ENCODE assay signal across 8 mouse cellular contexts in genomic region chr17:4834065-4834464, GRCm38 (mm10).
DNase-seq lines count a peak whose midpoint lies in the region; ATAC-seq and TF ChIP-seq lines count a peak whose summit lies in the region.

No protein-coding gene starts in this region.

- TF ChIP-seq EP300 in CH12.LX (IDR thresholded peaks at IDR 0.05; ENCODE audit: low read length): no peak

- H3K79me2 ChIP-seq in CH12.LX (replicated peaks; ENCODE audit: control insufficient read depth, extremely low read depth, insufficient read depth, poor library complexity, severe bottlenecking): no peaks in the 10 kb centered on the region

- TF ChIP-seq RAD21 in CH12.LX (IDR thresholded peaks at IDR 0.05; ENCODE audit: low read depth, low read length): no peak

- peaks cover 0 to 4% of the 10 kb centered on the region in 2 experiments; a peak in 1 of 4 replicates for H3K4me1 ChIP-seq in CH12.LX (ENCODE audit: control insufficient read depth in 1 of 2, insufficient read depth in 2 of 2)
- H3K4me1 ChIP-seq in intestine, postnatal 0 days (replicated peaks; ENCODE audit: control insufficient read depth, insufficient read depth, low read length): no peaks in the 10 kb centered on the region
- no peaks in the 10 kb centered on the region for H3K4me1 ChIP-seq in cerebellum, adult 2 months (ENCODE audit: control insufficient read depth, insufficient read depth, low read length)

- no peaks in the 10 kb centered on the region for H3K36me3 ChIP-seq in CH12.LX (replicated peaks in 1 of 2; ENCODE audit: control insufficient read depth in 1 of 2, insufficient read depth in 1 of 2, low read length in 1 of 2)
- H3K36me3 ChIP-seq in intestine, postnatal 0 days (ENCODE audit: control insufficient read depth, insufficient read depth): no peaks in the 10 kb centered on the region

- DNase-seq in CH12.LX (ENCODE audit: extremely low read depth) (no peak), liver (no peak)
- DNase-seq in adrenal gland, postnatal 10 days: peak; percentile 71
- DNase-seq in kidney, adult 8-10 months: peak; percentile 17 to 33
- DNase-seq in lung, postnatal 10 days: peak; percentile 81
- DNase-seq in cerebellum, adult 2 months: no peak
- no peak for DNase-seq in left cerebral cortex, adult 11 months (ENCODE audit: low spot score)

- no peaks in the 10 kb centered on the region for H3K27me3 ChIP-seq in CH12.LX (replicated peaks)
- H3K27me3 ChIP-seq in intestine, postnatal 0 days (replicated peaks; ENCODE audit: control insufficient read depth, insufficient read depth, low read length): no peaks in the 10 kb centered on the region
- no peaks in the 10 kb centered on the region for H3K27me3 ChIP-seq in cerebellum, adult 2 months (ENCODE audit: control insufficient read depth, insufficient read depth, low read length)

- in situ Hi-C loops in CH12.LX (cut with MboI; ENCODE audit: low pct_ligation_motif_present, low pct_unique_long_range_greater_than_20kb, low sequenced_read_pairs): no loop called here

- dilution Hi-C loops in CH12.LX (cut with MboI; ENCODE audit: extremely low pct_ligation_motif_present, extremely low pct_unique_long_range_greater_than_20kb, low sequenced_read_pairs): no loop called here

- no peak overlapping the region for H3K4me2 ChIP-seq in CH12.LX (ENCODE audit: insufficient read depth, low read depth, poor library complexity, severe bottlenecking)
- H3K4me2 ChIP-seq in intestine, postnatal 0 days (replicated peaks; ENCODE audit: low read depth): no peak overlapping the region

- TF ChIP-seq CTCF in CH12.LX (conservative IDR thresholded peaks at IDR 0.05 in 1 of 2, IDR thresholded peaks at IDR 0.05 in 1 of 2; ENCODE audit: low read depth in 2 of 2, low read length in 2 of 2): no peak
- TF ChIP-seq CTCF in intestine, postnatal 0 days (IDR thresholded peaks at IDR 0.05; ENCODE audit: low read depth): no peak
- no peak for TF ChIP-seq CTCF in cerebellum, adult 2 months (IDR thresholded peaks at IDR 0.05; ENCODE audit: borderline replicate concordance, insufficient read depth, low read depth, low read length)

- H3K4me3 ChIP-seq in CH12.LX (replicated peaks in 1 of 3; ENCODE audit: low read depth in 2 of 3, low read length in 2 of 3, poor library complexity in 1 of 3): no peak overlapping the region
- no peak overlapping the region for H3K4me3 ChIP-seq in intestine, postnatal 0 days (ENCODE audit: low read depth, low read length)
- H3K4me3 ChIP-seq in cerebellum, adult 2 months (replicated peaks; ENCODE audit: insufficient read depth, low read depth, low read length): no peak overlapping the region

- WGBS in intestine, postnatal 0 days: 48% methylated on average over 7 of the region's 7 CpGs
- WGBS in cerebellum, adult 2 months: 30% methylated on average over 7 of the region's 7 CpGs

- H3K9ac ChIP-seq in CH12.LX (ENCODE audit: insufficient read depth, low read depth): no peak overlapping the region
- no peak overlapping the region for H3K9ac ChIP-seq in intestine, postnatal 0 days (ENCODE audit: low read depth, low read length)

- ATAC-seq in intestine, postnatal 0 days: no peak

- no peaks in the 10 kb centered on the region for H3K9me3 ChIP-seq in CH12.LX (replicated peaks; ENCODE audit: low read length)
- no peaks in the 10 kb centered on the region for H3K9me3 ChIP-seq in intestine, postnatal 0 days (ENCODE audit: control insufficient read depth)

- no peak overlapping the region for H3K27ac ChIP-seq in CH12.LX (ENCODE audit: insufficient read depth, low read depth)
- H3K27ac ChIP-seq in intestine, postnatal 0 days (ENCODE audit: low read depth, low read length): no peak overlapping the region
- H3K27ac ChIP-seq in cerebellum, adult 2 months (ENCODE audit: insufficient read depth, low read length): no peak overlapping the region

- no peak for TF ChIP-seq POLR2A in CH12.LX (IDR thresholded peaks at IDR 0.05; ENCODE audit: low read depth, low read length)
- no peak for TF ChIP-seq POLR2A in cerebellum, adult 2 months (IDR thresholded peaks at IDR 0.05; ENCODE audit: borderline replicate concordance, insufficient read depth, low read length)

TF ChIP-seq in CH12.LX, 34 proteins besides CTCF, POLR2A, EP300 and RAD21:
- no peak for TF ChIP-seq ETS1 (conservative IDR thresholded peaks at IDR 0.05; ENCODE audit: low read depth, low read length)
- TF ChIP-seq USF1 (IDR thresholded peaks at IDR 0.05; ENCODE audit: low read depth, low read length): no peak
- peak; percentile 81 for TF ChIP-seq NRF1 (IDR thresholded peaks at IDR 0.05; ENCODE audit: low read depth, low read length)
- no peak for TF ChIP-seq ZMIZ1 (IDR thresholded peaks at IDR 0.05; ENCODE audit: low read depth, low read length)

Comparison
In these comparisons a context has a peak if more than half of its experiments do, and no peak if none do; other contexts are left out.
1. DNase-seq: peak in adrenal gland, postnatal 10 days (single experiment), kidney, adult 8-10 months (2 of 2) and lung, postnatal 10 days (single experiment); none in CH12.LX (single experiment), cerebellum, adult 2 months (0 of 2), liver (single experiment) and left cerebral cortex, adult 11 months (single experiment).